Mouse (Mus musculus) 3134 (cell line): ENCODE data around the gene Frmd4a.

Experiments used
- DNase-seq: peaks from one replicate; pipeline ENCODE4 v3.0.0-alpha.2; 2011; ENCODE audit warnings: low spot score; ENCODE audit not compliant: insufficient read length; ENCODE audit errors: extremely low read depth

Frmd4a gene

GRCm38 (mm10) chr2:4017528-4018288 lies at the start of gene Frmd4a:
TSS of gene Frmd4a (plus strand) at chr2:4017717.
- DNase-seq: no peak

- DNase-seq: no peak
Observed at GRCm38 (mm10) chr2:3988876-3989275, 28.6 kb upstream of the Frmd4a start.

- DNase-seq: no peak
Observed at GRCm38 (mm10) chr2:3990431-3990830, 27.1 kb upstream of the Frmd4a start.

- no peak for DNase-seq
Observed at GRCm38 (mm10) chr2:4018431-4018876, 937 bp downstream of the Frmd4a start.

DNA sequence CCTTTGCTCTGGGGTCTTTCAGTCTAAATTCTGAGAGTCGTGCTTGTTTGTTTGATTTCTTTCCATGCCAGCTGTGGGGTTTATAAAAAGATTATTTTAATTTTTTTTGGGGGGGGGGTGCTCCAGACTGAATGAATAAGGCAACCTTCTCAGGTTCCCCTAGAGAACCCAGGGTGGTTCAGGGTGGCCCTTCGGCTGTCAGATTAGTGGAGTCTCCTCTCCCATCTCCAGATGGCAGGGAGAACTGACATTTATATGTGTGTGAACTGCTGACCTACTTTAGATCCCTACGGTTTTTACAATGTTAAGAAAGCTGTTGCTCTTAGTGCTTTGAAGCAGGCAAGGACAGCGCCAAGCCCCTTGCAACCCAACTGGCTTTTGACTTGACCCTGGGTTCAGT lies 1.4 kb downstream of the Frmd4a start:
- DNase-seq: no peak

DNA sequence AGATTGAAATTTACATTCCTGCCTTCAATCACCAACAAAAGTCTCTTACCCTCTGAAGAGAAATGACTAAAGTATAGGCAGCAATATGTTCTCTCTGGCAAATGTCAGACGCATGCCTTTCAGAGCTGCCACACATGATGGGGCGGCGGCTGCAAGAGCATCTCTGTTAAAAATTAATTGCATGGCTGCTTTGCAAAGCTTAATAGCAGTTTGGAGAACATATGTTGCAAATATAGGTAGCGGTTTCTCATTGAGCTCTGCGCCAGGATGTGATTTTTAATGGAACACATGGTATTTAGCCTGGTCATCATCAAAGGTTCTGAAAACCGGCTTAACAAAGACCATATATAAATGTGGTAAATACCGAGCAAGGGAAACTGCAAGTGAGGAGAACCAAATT lies 7.4 kb downstream of the Frmd4a start:
- no peak for DNase-seq

DNA sequence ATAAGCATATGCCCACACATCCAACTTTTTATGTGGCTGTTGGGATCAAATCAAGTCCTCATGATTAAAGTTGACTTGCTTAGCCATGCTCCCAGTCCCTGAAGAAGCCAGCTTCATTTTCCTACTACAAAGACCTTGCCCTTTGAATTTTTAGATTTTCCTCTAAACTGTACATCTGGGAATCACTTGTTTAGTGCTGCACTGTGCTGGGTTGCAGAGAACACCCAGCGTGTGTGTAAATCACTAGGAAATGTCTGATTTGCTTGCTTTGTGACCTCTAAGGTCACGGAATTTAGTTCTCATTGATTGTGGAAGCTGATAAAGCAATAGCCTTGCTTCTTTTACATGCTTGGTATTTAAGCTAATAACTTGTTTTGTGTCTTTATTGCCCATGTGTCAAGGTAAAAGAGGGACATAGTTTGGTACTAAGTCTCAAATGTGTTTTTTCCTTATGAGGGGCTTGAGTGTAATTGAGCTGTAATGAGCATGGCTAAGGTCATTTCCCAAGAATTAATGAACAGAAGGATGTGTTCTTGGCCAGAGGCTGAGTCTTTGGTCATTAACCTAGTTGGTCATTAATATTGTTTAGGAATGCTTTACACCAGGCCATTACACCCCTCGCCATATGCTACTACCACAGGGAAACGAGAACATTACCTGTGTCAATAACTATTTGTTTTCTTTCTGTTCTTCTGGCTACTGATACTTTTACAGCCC lies 11.7 kb downstream of the Frmd4a start:
- DNase-seq: no peak

DNA sequence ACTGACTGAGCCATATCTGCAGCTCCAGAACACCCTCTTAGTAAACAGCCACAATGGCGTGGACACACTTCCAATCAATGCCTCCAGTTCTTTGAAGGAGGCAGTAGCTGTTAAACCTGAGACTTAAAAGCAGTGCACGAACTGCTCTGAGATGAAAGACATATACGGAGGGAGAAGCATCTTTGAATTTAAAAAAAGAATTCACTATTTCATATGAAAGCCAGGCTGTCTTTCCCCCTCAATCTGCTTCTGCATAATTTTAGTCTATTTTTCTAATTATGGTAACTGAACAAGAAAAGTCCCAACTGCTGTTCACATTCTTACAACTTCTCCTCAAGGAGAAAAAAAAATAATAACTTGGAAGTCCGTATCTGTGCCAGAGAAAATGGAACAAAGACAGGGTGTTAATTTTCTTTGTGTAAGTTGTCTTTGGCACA lies 18.7 kb downstream of the Frmd4a start:
- DNase-seq: no peak

DNA sequence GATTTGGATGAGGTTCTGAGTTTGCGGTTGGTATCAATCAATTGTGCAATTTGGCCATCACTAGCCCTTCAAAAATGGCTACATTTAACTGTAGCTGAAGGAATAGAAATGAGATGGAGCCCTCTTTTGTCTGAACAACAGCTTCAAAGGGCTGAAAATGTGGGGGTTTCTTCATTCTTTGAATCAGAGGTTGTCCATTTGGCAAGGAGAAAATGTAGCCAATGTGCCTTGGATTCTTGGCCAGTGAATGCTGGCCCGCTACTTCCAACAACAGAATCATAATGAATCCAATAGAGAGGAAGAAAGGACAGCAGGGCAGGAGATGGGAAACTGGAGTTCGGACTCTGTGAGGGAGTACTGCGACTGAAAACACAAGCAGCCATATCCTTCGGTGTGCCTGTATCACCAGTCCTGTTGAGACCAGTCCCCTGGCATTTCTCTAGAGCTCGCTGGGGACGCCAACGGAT lies 19.2 kb downstream of the Frmd4a start:
- DNase-seq: no peak

- no peak for DNase-seq
Observed at GRCm38 (mm10) chr2:4042009-4042408, 24.5 kb downstream of the Frmd4a start.

- DNase-seq: no peak
Observed at GRCm38 (mm10) chr2:4055481-4055880, 38.0 kb downstream of the Frmd4a start.

- DNase-seq: no peak
Observed at GRCm38 (mm10) chr2:4060675-4061074, 43.2 kb downstream of the Frmd4a start.

DNA sequence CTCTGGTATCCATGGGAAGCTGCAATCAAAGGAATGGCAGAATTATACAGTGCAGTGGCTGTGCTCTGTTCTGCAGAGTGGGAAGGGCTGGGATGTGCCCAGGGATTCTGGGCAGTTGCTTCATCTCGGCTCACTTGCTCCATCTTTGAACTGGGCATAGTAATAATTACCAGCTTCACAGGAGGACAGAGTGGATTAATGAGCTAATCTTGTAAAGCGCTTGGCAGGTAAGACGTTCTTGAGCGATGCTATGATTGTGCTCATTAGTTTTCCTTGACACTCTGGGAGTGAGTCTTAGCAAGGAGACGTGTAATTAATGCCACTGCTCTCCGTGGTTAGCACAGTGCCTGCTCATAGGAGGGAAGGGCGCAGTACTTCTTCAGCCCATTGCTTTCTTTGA lies 54.3 kb downstream of the Frmd4a start:
- no peak for DNase-seq

DNA sequence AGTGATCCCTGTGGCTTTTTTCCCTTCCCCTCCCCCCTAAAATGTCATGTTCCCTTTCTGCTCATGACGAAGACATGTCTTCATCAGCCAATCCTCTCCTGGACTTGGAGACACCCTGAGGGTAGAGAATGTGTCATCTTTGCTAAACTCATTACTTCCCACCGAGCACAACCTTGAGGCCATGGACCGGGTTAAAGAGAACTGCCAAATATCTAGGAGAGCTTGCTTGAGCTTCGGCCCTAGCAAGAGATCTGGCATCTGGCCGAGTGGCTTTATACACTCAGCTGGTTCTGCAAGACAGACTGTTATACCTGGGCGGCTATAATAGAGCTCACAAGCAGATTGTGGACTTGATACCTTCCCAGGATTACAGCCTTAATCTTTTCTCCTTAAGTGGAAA lies 66.4 kb downstream of the Frmd4a start:
- no peak for DNase-seq

- no peak for DNase-seq
Observed at GRCm38 (mm10) chr2:4097601-4098000, 80.1 kb downstream of the Frmd4a start.

DNA sequence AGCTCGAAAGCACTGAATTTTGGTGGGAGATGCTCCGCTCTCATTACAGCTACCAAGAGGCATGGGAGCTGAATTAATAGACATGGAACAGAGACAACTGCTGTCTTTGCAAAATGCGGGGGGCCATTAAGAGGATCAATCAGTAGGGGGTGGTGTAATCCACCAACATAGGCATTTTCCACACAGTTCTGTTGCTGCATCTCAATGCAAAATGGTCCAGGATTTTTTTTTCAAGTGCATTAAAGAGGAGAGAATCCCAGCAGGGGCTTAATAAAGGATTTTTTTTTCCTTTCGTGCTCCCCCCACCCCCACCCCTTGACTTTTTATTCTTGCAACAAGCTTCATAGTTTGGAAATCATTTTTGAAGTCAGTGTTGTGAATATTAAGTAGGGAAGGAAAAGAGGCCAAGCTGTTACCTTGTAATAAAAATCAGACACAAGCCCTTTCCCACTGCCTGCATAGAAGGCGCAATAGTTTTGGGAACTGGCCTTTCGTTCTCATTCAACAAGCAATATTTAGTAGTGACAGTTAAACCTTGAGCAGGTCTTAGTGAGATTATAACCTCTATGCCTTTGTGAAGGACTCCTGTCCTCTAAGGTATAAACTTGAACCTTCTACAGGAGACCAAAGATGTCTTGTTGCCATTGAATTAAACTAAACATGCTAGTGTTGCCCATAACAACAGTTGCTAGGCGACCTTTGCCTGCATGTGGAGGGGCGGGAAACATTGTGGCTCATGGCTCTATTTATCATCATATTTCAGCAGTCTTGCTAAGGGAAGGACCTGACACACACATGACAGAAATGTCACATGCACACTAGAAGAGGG lies 81.6 kb downstream of the Frmd4a start:
- no peak for DNase-seq

DNA sequence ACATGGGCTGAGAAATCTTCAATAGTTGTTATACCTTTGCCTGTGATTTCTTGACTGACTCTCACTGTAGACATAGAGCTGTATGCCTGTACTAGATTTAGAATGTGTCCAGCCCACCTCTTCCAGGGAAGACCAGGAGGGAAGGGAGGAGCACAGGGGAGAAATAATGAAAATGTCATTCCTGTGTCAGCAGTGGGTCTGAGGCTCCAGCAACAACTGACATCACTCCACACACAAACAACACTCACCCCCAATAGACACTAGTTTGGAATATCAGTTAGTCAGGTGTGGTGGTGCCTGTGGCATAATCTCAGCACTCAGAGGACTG lies 82.2 kb downstream of the Frmd4a start:
- no peak for DNase-seq

DNA sequence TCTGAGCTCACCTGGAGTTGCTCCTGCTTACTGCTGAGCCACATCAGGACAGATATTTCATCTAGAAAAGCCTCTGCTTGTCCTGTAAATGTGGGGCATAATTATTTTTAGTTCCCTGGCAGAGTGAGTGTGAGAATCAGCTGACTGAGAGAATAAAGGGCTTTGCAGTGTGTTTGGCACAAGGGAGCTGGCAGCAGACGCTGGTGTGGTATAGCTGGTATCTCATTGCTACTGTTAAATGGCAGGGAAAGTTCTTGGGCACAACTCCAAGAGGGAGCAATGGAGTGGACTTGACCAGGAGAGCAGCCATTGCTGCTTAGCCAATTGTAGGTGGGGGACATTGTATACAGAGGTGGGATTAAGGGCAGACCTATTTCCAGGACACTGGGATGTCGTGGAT lies 83.9 kb downstream of the Frmd4a start:
- DNase-seq: no peak

GRCm38 (mm10) chr2:4113303-4113920 lies 95.9 kb downstream of the Frmd4a start:
- no peak for DNase-seq

DNA sequence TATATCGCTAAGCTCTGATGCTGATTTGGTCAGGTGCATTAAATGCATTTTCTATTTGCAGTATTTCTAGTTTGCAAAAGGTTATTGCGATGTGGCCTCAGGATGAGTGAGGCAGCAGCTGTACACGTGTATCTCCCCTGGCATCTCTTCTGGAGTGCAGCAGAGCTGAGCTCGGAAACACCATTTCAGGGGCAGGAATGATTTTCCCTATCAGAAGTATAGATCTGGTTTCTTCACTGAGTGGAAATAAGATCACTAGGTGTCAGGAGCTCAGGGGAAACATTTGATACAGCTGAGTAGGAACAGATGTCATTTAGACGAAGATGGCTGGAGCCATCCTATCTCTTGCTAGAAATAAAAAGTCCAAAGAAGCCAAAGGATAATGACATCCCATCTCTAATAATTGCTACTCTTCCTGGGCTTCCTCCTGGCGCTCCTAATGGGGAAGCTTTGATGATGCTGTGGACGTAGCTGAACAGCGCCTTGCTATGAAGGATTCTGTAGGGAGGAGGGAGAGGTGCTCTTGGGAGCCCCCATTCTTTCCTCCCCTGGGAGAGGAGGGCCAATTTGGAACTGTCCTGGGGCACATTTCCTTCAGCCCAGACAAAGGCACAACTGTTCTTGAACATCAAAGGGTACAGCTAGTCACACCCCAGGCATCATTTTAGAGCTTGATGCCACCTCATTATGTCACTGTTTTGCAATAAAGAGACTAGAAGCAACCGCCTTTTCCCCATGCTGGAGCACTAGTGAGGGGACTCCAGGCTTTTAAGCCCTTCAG lies 102.4 kb downstream of the Frmd4a start:
- no peak for DNase-seq
